In the genomic region with DNA sequence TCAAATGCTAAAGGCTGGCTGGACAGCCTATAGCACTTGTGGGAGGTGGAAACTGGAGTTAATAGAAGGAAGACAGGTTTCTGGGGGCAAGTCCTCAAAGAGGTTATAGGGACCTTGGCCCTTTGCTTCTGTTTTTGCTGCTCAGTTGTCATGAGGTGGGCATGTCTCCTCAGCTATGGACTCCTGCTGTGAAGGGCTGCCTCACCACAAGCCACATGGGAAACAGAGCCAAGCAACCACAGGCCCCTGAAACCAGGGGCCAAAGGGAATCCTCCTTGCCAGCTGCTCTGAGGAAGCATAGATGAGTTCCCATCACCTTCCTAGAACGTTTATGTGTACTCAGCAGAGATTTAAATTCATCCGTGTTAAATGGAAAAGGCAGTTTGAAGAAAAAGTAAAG, we compare ENCODE assay signal across 22 mouse cellular contexts. TPM values are rescaled to one million over a fixed set of nuclear protein-coding genes. Genes with fewer than 3 reads are reported as not detected.
DNase-seq lines count a peak whose midpoint lies in the region; ATAC-seq and TF ChIP-seq lines count a peak whose summit lies in the region.
"Had no signal": no experiment of that assay in that cellular context is flagged by ENCODE, and none has a peak within 500 bp of the region (broad histone marks: within the 10 kb centered on the region; RNA-seq: fewer than 3 reads in every experiment).

No protein-coding gene starts in this region.

- no peaks in the 10 kb centered on the region for H3K79me2 ChIP-seq in CH12.LX (replicated peaks; ENCODE audit: control insufficient read depth, extremely low read depth, insufficient read depth, poor library complexity, severe bottlenecking)

- no peak overlapping the region for H3K4me3 ChIP-seq in layer of hippocampus, adult 2 months
- no peak overlapping the region for H3K4me3 ChIP-seq in CH12.LX (replicated peaks in 1 of 3; ENCODE audit: low read depth in 2 of 3, low read length in 2 of 3, poor library complexity in 1 of 3)

- no peak for TF ChIP-seq POLR2A in CH12.LX (IDR thresholded peaks at IDR 0.05; ENCODE audit: low read depth, low read length)

- ATAC-seq in common myeloid progenitor, adult 5-6 weeks (replicated peaks; ENCODE audit: low read depth, poor library complexity, severe bottlenecking), result peak; percentile 52; the same call in 1 of the 2 replicates
- ATAC-seq: activated CD4-positive, CD25-positive, alpha-beta regulatory T cell, adult 4 months; CD4-positive, CD25-positive, alpha-beta regulatory T cell, adult 4 months; Patski had no signal

- H3K4me2 ChIP-seq in CH12.LX (ENCODE audit: insufficient read depth, low read depth, poor library complexity, severe bottlenecking), result no peak overlapping the region

- no peak for TF ChIP-seq CTCF in layer of hippocampus, adult 2 months (conservative IDR thresholded peaks at IDR 0.05)
- no peak for TF ChIP-seq CTCF in CH12.LX (conservative IDR thresholded peaks at IDR 0.05 in 1 of 2, IDR thresholded peaks at IDR 0.05 in 1 of 2; ENCODE audit: low read depth in 2 of 2, low read length in 2 of 2)

- peaks cover 2% of the 10 kb centered on the region for H3K9me3 ChIP-seq in CH12.LX (replicated peaks; ENCODE audit: low read length)
- H3K9me3 ChIP-seq: G1E had no signal

- TF ChIP-seq RAD21 in CH12.LX (IDR thresholded peaks at IDR 0.05; ENCODE audit: low read depth, low read length), result no peak

- H3K9ac ChIP-seq in CH12.LX (ENCODE audit: insufficient read depth, low read depth), result no peak overlapping the region

- dilution Hi-C loops in CH12.LX (cut with MboI; ENCODE audit: extremely low pct_ligation_motif_present, extremely low pct_unique_long_range_greater_than_20kb, low sequenced_read_pairs), result no loop called here

- no peaks in the 10 kb centered on the region for H3K27me3 ChIP-seq in CH12.LX (replicated peaks)
- H3K27me3 ChIP-seq: Patski had no signal

- DNase-seq in heart, adult 11 months, result peak; percentile 40
- no peak for DNase-seq in heart, postnatal 14 days
- no peak for DNase-seq in layer of hippocampus, adult 2 months (ENCODE audit: low spot score in 2 of 2)
- DNase-seq in layer of hippocampus, postnatal 25 days (ENCODE audit: extremely low spot score in 1 of 2, low spot score in 1 of 2), result no peak
- no peak for DNase-seq in CH12.LX (ENCODE audit: extremely low read depth)
- DNase-seq in neural tube, embryonic 10.5 days (ENCODE audit: extremely low spot score, low spot score), result no peak
- DNase-seq in frontal cortex, postnatal 14 days (ENCODE audit: low spot score in 2 of 2), result no peak
- DNase-seq: adrenal gland, adult 2 months; adrenal gland, adult 8-10 months; adrenal gland, postnatal 10 days; adrenal gland, postnatal 14 days; adrenal gland, postnatal 25 days; adrenal gland, postnatal 36 days; B cell, adult 2 months; cerebellum, adult 11 months; cerebellum, adult 11-12 months; cerebellum, adult 18-20 months had no signal

- peaks cover 2 to 24% of the 10 kb centered on the region in 2 experiments; a peak in 2 of 4 replicates for H3K4me1 ChIP-seq in CH12.LX (ENCODE audit: control insufficient read depth in 1 of 2, insufficient read depth in 2 of 2)

- H3K27ac ChIP-seq in layer of hippocampus, adult 2 months, result peak overlapping the region; percentile 39; the same call in 1 of the 2 replicates
- H3K27ac ChIP-seq in CH12.LX (ENCODE audit: insufficient read depth, low read depth), result no peak overlapping the region

- no peaks in the 10 kb centered on the region for H3K36me3 ChIP-seq in CH12.LX (replicated peaks in 1 of 2; ENCODE audit: control insufficient read depth in 1 of 2, insufficient read depth in 1 of 2, low read length in 1 of 2)
- H3K36me3 ChIP-seq: G1E had no signal

- intact Hi-C loops in heart, postnatal 14 days (cut with DNase I), result loop anchor here (5.0 kb wide), 1 partner anchor 35 kb away; no protein-coding TSS in a partner anchor

- TF ChIP-seq EP300 in CH12.LX (IDR thresholded peaks at IDR 0.05; ENCODE audit: low read length), result no peak

- in situ Hi-C loops in CH12.LX (cut with MboI; ENCODE audit: low pct_ligation_motif_present, low pct_unique_long_range_greater_than_20kb, low sequenced_read_pairs), result no loop called here

TF ChIP-seq in CH12.LX, 34 proteins besides CTCF, POLR2A, EP300 and RAD21:
- TF ChIP-seq CHD1 (IDR thresholded peaks at IDR 0.05; ENCODE audit: low read depth, low read length) (no peak), ETS1 (conservative IDR thresholded peaks at IDR 0.05; ENCODE audit: low read depth, low read length) (peak; percentile 23; the same call in 1 of the 2 replicates)

RNA-seq across cellular contexts. Expression of a gene that starts 45.9 kb away (rescaled TPM):
- total RNA-seq in heart, postnatal 14 days (2021), result 1,000 to 10,000 TPM; 1,706 to 1,771 TPM
- 100 to 1,000 TPM; 232 to 246 TPM for total RNA-seq in layer of hippocampus, adult 2 months (2021)
- total RNA-seq in layer of hippocampus, postnatal 25 days (2021), result 100 to 1,000 TPM; 219 to 249 TPM
- total RNA-seq in CH12.LX (2012; rRNA removed) (12.0 and 15.2 TPM in 2 replicates), CH12.LX (2014; rRNA removed) (19.5 and 21.7 TPM in 2 replicates)
- 12.2 and 12.4 TPM in 2 replicates for polyA plus RNA-seq in CH12.LX (2012; ENCODE audit: insufficient read length, low read depth)
- 5.6 and 6.1 TPM in 2 replicates for total RNA-seq in common myeloid progenitor, adult 5-6 weeks (2017)

RNA-seq across cellular contexts. Expression of a gene that starts 58.3 kb away (rescaled TPM):
- 10 to 100 TPM; 36.9 to 41.6 TPM for total RNA-seq in heart, postnatal 14 days (2021)
- 10 to 100 TPM; 78.3 to 81.7 TPM for total RNA-seq in layer of hippocampus, adult 2 months (2021)
- 10 to 100 TPM; 67.9 to 81.1 TPM for total RNA-seq in layer of hippocampus, postnatal 25 days (2021)
- total RNA-seq in CH12.LX (2012; rRNA removed) (42.6 and 51.4 TPM in 2 replicates), CH12.LX (2014; rRNA removed) (77.7 and 82.4 TPM in 2 replicates)
- 82.8 and 85.2 TPM in 2 replicates for polyA plus RNA-seq in CH12.LX (2012; ENCODE audit: insufficient read length, low read depth)
- 40.5 and 56.4 TPM in 2 replicates for total RNA-seq in common myeloid progenitor, adult 5-6 weeks (2017)

Comparison
In these comparisons a context has a peak if more than half of its experiments do, and no peak if none do; other contexts are left out.
1. RNA of a gene that starts 45.9 kb away (total RNA-seq): 1,706 to 1,771 TPM in heart, postnatal 14 days, 219 to 249 TPM in layer of hippocampus, postnatal 25 days and 232 to 246 TPM in layer of hippocampus, adult 2 months; 12.0 to 21.7 TPM in CH12.LX and 5.6 to 6.1 TPM in common myeloid progenitor, adult 5-6 weeks; every median in the first group is over 4 times any median in the second.